Mouse (Mus musculus) intestine, embryonic 15.5 days (tissue): ENCODE measurements at regions not wholly inside any gene's neighbourhood (a gene's known extent, or its start where the extent isn't known, plus 50 kb on each side); places are given as distances from the start of the nearest gene placed in this dataset.

Experiments used
- ATAC-seq: fragments of 200-750 bp; cut with Nextera tagmentation; 2 replicates; pipeline ENCODE4 v1.8.0; 2017; ENCODE audit warnings: moderate TSS enrichment, moderate library complexity
- H3K27ac ChIP-seq: fragments of 300-500 bp; sonication (generic); 2 replicates; pipeline ENCODE4 v1.5.1; 2015; ENCODE audit warnings: mild to moderate bottlenecking, inconsistent platforms
- H3K27me3 ChIP-seq: fragments of 300-500 bp; sonication (generic); replicated peaks from 2 replicates; pipeline ENCODE4 v1.6.1; 2015; ENCODE audit warnings: inconsistent platforms
- H3K36me3 ChIP-seq: fragments of 300-500 bp; sonication (generic); 2 replicates; pipeline ENCODE4 v1.6.1; 2015; ENCODE audit warnings: inconsistent platforms
- H3K4me1 ChIP-seq: fragments of 300-500 bp; sonication (generic); replicated peaks from 2 replicates; pipeline ENCODE4 v1.6.1; 2015; ENCODE audit warnings: inconsistent platforms
- H3K4me2 ChIP-seq: fragments of 300-500 bp; sonication (generic); replicated peaks from 2 replicates; pipeline ENCODE4 v1.6.1; 2015; ENCODE audit warnings: mild to moderate bottlenecking, inconsistent platforms
- H3K4me3 ChIP-seq: fragments of 300-500 bp; sonication (generic); replicated peaks from 2 replicates; pipeline ENCODE4 v1.5.1; 2015; ENCODE audit warnings: inconsistent platforms
- H3K9ac ChIP-seq: fragments of 300-500 bp; sonication (generic); 2 replicates; pipeline ENCODE4 v1.6.1; 2015; ENCODE audit warnings: inconsistent platforms
- H3K9me3 ChIP-seq: fragments of 300-500 bp; sonication (generic); 2 replicates; pipeline ENCODE4 v1.6.1; 2016; ENCODE audit warnings: inconsistent platforms
- WGBS: fragments of 180-500 bp; shearing (Covaris S2); methylation state at CpG from one replicate; pipeline ENCODE4 v1.1.7; 2015; 5-methylcytosine and 5-hydroxymethylcytosine counted together

DNA sequence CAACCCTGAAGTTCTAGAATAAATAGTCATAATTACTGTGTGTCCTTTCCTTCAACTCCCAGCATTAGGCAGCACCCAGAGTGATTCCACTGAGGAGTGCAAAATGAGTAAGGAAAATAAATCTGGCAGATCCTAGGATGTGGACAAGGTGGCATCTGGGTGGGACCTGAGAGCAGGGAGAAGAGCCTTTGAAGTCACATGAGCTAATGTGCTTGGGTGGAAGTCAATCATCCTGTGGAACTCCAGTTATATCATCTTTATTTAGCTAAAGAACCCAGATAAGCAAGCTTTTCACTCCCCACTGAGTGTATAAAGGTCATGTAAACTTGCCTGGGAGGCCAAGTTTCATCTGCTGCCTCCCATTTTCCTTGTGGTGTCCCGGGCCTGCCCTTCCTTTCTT, 551.6 kb upstream of the Igfbp3 start:
- Histone ChIP-seq H3K36me3 (no peaks in the 10 kb centered on the region), H3K4me1 (no peaks in the 10 kb centered on the region), H3K9ac (no peak overlapping the region), H3K4me3 (no peak overlapping the region), H3K9me3 (no peaks in the 10 kb centered on the region), H3K27ac (no peak overlapping the region), H3K27me3 (no peaks in the 10 kb centered on the region), H3K4me2 (no peak overlapping the region)
- WGBS = 22% methylated on average over 1 of the region's 1 CpGs
- ATAC-seq = peak; percentile 49

DNA sequence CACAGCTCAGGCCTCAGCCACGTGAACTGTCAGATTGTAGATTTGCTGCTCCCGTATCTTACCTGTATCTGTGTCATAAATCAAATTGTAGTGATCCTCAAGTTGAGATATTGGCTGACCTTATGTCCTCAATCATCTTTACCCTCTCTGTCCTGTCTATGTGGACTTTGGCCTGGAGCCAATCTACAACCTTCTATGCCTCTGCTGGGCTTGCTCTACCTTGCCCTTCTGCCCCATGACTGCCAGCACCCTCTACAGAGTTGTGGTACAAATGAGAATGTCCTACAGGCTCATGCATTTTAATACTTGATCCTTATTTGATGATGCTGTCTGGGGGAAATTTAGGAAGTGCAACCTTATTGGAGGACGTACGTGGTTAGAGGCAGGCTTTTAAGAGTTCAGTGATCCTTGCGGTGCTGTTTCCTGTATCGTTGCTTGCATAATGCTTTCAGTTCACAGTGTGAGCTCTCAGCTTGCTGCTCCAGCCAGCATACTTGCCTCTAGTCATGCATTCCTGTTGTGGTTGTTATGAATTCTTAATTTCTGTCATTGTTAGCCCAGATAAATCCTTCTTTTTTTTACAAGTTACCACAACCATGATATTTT, 545.2 kb upstream of the Igfbp3 start:
- H3K4me3 ChIP-seq = no peak overlapping the region
- WGBS = 72% methylated on average over 6 of the region's 6 CpGs
- no peaks in the 10 kb centered on the region for H3K36me3 ChIP-seq
- H3K4me2 ChIP-seq = no peak overlapping the region
- H3K27me3 ChIP-seq = no peaks in the 10 kb centered on the region
- H3K9me3 ChIP-seq = no peaks in the 10 kb centered on the region
- H3K9ac ChIP-seq = no peak overlapping the region
- peak; percentile 56 for ATAC-seq
- no peak overlapping the region for H3K27ac ChIP-seq
- H3K4me1 ChIP-seq = no peaks in the 10 kb centered on the region
